Mouse (Mus musculus): ENCODE measurements around the gene Mrpl33.
"Not testable (repeated sequence)": the region's sequence is repeated elsewhere in the genome, so short reads cannot be mapped to it uniquely, and the experiment has no call there.

Mrpl33 gene

GRCm38 (mm10) chr5:31596481-31597429 is at the start of gene Mrpl33:
TSS of gene Mrpl33 (plus strand) at chr5:31596935.
- DNase-seq (ENCODE audit: low spot score), result peak; percentile 69

DNA sequence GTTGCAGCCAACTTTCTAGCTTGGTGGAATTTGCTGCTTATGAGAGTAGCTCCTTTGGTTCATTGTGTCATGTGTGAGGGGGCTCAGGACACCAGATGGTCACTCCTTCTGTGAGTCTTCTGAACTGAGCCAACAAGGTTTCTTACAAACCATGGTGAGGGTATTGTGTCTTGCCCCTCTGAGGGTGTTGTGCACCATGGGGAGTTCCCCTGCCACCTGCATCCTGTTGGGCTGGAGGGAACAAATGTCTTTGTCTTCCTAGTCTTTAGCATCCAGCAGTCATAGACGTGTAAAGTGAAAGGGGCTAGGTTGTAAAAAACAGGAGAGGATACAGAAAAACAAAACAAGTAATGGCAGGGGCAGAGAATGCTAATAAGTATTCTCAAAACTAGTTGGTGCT is 37.3 kb upstream of the Mrpl33 start:
- DNase-seq (ENCODE audit: low spot score), result no peak

DNA sequence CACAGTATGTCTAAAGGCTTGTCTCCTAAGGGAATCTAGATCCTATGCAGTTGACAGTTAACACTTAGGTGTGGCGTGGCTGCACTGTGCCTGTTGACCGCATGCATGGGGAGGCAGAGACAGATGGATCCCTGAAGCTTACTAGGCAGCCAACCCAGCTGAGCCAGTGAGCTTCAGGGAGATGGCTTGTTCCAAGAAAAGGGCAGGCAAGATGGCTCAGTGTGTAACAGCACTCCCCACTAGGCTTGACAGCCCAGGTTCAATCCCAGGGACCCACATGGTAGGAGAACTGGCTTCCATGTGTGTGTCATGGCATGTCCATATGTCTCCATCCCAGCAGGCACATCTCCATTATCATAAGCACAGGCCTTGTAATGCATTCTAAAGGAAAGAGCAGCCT is 36.4 kb upstream of the Mrpl33 start:
- no peak for DNase-seq (ENCODE audit: low spot score)

GRCm38 (mm10) chr5:31562036-31562666 is 34.6 kb upstream of the Mrpl33 start:
- DNase-seq (ENCODE audit: low spot score), result no peak

- peak; percentile 77 for DNase-seq (ENCODE audit: low spot score)
These were observed 33.2 kb upstream of the Mrpl33 start for GRCm38 (mm10) chr5:31563496-31563895.

GRCm38 (mm10) chr5:31563905-31564304 is 32.8 kb upstream of the Mrpl33 start:
- no peak for DNase-seq (ENCODE audit: low spot score)

GRCm38 (mm10) chr5:31564976-31565375 is 31.8 kb upstream of the Mrpl33 start:
- peak; percentile 54 for DNase-seq (ENCODE audit: low spot score)

DNA sequence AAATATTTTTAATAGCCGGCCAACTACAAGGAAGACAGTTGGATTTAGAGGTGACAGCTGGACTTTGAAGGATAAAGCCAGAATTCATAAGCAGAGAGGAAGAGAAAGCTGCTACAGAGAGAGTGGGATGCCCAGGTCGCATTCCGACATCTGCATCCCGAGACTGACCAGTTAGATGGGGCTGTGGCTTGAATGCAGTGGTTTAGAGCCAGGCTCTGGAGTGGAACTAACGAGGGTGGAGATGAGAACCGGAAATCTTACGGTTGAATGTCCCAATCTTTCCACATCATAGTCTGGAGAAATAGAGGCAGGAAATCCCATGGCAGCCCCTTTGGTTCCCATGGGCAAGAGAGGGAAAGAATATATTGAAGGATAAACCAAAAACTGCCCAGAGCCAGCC is 30.7 kb upstream of the Mrpl33 start:
- DNase-seq (ENCODE audit: low spot score), result no peak

DNA sequence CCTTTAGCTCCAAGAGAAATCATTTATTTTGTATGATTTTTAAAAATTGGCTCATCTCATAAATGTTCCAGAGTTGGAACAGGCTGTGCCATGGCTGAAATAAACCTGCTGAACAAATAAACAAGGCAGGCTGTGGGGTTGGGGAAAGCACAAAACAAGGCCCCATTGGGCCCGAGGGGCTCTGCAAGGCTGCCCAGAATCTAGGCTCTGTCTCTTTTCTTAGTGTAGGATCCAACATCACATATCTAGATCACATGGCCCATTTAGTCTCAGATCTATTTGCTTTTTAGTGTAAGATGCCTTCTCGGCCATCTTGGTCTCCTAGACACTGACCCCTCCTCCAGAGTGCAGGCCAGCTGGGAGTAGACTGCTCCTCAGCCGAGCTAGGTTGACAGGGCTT is 30.3 kb upstream of the Mrpl33 start:
- DNase-seq (ENCODE audit: low spot score), result no peak

DNA sequence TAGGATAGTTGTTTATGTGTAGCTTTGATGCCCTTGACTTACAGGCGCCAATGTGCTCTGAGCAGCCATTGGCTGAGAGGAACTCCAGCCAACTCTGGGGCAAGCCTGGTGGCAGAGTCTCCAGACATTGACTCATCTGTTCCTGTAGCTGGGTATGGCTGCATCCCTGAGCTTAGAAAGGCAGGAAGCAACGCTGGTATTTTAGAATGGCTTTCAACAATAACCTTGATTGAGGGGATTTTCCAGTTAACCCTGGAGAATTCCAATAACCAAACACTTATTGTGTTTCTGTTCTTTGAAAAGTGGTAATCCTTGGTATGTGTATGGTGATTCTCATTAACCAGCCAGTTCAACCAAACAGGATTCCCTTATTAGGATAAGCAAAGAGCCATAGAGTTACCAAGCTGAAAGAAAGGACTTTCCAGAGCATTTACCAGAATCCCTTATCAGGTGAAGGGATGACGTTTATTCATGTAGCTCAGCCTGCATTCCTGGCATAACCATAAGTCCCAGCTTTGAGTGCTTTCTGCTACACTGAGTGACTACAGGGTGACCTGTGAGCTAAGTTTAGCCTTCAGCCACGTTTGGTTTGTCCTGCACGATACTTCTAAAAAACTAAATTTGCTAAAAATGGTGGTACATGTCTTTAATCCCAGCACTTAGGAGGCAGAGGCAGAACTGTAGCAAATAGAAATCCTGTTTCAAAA is 28.6 kb upstream of the Mrpl33 start:
- DNase-seq (ENCODE audit: low spot score), result no peak

- DNase-seq (ENCODE audit: low spot score), result no peak
These were observed 25.6 kb upstream of the Mrpl33 start for GRCm38 (mm10) chr5:31571023-31571608.

- DNase-seq (ENCODE audit: low spot score), result no peak
These were observed 23.0 kb upstream of the Mrpl33 start for GRCm38 (mm10) chr5:31573722-31574121.

DNA sequence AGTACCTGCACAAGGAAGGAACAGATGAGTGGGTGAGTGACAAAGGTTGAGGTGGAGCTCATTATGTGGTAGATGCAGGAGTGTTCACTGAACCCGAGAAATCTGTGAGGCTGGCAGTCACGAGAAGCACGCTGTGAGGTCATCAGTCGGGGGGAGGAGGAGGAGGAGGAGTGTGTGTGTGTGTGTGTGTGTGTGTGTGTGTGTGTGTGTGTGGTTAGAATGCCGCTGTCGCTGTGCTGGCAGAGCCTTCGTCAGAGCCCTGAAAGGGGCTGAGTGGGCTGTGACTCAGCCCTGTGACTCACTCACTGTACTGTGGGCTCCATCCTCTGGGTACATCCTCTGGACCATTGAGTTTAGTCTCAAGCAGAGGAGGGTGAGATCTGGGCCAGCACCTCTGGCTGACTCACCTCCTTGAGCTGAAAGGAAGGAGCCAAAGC is 20.2 kb upstream of the Mrpl33 start:
- peak; percentile 59 for DNase-seq (ENCODE audit: low spot score)

DNA sequence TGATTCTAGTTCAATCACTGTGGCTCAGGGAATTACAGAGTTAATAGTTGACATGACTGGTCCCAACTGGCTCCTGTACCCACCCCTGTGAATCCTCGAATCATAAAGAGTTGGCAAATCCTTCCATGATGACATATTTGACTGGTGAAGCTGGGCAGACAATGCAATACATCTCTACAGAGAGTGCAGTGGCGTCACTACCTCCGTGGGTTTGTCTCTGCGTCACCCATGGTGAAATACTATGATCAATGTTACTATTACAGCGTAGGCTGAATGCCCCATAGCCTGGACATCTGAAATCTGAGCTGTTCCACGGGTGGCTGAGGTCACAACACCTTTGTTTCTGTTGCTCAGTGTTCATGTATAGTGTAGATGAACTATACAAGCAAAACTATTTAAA is 15.5 kb upstream of the Mrpl33 start:
- DNase-seq (ENCODE audit: low spot score), result no peak

- DNase-seq (ENCODE audit: low spot score), result no peak
These were observed 14.8 kb upstream of the Mrpl33 start for GRCm38 (mm10) chr5:31581932-31582331.

- DNase-seq (ENCODE audit: low spot score), result no peak
These were observed 13.5 kb upstream of the Mrpl33 start for GRCm38 (mm10) chr5:31583261-31583660.

- DNase-seq (ENCODE audit: low spot score), result no peak
These were observed 11.2 kb upstream of the Mrpl33 start for GRCm38 (mm10) chr5:31585526-31585925.

DNA sequence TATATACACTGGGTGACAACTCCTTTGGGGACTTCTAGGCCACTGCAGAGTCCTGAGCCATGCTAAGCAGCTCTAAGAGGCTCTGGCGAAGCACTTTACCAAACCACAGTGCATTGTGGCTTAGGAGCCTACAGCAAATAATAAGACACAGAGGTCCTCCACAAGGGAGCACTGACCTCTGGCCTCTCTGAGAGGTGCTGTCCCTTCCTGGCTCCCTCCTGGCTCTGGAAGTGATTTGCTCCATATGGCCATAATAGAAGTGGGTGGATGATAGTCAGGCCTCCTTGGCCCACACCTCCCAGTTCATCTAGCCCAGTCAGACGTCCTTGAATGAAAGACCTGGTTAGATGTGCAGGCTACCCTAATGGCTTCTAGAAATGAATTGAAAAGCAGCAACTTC is 8.7 kb upstream of the Mrpl33 start:
- DNase-seq (ENCODE audit: low spot score), result no peak

GRCm38 (mm10) chr5:31588672-31589071 is 8.1 kb upstream of the Mrpl33 start:
- DNase-seq (ENCODE audit: low spot score), result not testable (repeated sequence)

GRCm38 (mm10) chr5:31589711-31590319 is 6.9 kb upstream of the Mrpl33 start:
- DNase-seq (ENCODE audit: low spot score), result no peak

DNA sequence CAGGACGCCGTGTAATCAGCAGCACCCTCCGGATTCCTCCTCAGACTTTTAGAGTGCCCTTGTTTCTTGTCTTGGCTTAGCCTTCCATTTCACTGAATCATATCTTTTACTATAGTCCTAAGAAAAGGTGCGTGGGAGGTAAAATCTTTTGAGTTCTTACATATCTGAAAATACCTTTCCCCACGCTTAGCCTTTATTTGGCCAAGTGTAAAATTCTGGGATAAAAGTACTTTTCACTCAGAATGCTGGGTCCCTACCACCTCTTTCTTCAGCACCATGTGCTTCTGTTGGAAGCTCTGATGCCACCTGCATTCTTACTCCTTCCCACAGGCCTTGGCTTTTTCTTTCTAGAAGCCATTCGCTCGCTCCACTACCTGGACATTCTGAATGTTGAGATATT is 5.6 kb upstream of the Mrpl33 start:
- no peak for DNase-seq (ENCODE audit: low spot score)

- DNase-seq (ENCODE audit: low spot score), result no peak
These were observed 867 bp upstream of the Mrpl33 start for GRCm38 (mm10) chr5:31595868-31596267.

All from urinary bladder, postnatal 14 days (tissue).